Mouse (Mus musculus) forebrain, embryonic 14.5 days (tissue): ENCODE data around the gene Prph2. TPM values are rescaled to one million over a fixed set of nuclear protein-coding genes. Genes with fewer than 3 reads are reported as not detected.

ENCODE experiments used
- ATAC-seq: fragments of 200-750 bp; cut with Nextera tagmentation; 2 replicates; pipeline ENCODE4 v1.8.0; 2017; ENCODE audit warnings: mild to moderate bottlenecking, moderate library complexity
- DNase-seq: peaks from one replicate; pipeline ENCODE4 v3.0.0-alpha.2; 2015; ENCODE audit warnings: low spot score
- H3K27ac ChIP-seq: fragments of 300-500 bp; sonication (generic); 2 replicates; pipeline ENCODE4 v1.5.1; 2014; ENCODE audit warnings: low read depth, mild to moderate bottlenecking, control low read depth, low read length, moderate library complexity
- H3K27me3 ChIP-seq: fragments of 300-500 bp; sonication (generic); replicated peaks from 2 replicates; pipeline ENCODE4 v1.6.1; 2014; ENCODE audit warnings: low read length, control low read depth, mixed read lengths; ENCODE audit not compliant: control insufficient read depth, insufficient read depth
- H3K36me3 ChIP-seq: fragments of 300-500 bp; sonication (generic); 2 replicates; pipeline ENCODE4 v1.6.1; 2014; ENCODE audit warnings: low read length, control low read depth; ENCODE audit not compliant: control insufficient read depth, insufficient read depth
- H3K4me1 ChIP-seq: fragments of 300-500 bp; sonication (generic); 2 replicates; pipeline ENCODE4 v1.6.1; 2014; ENCODE audit warnings: antibody characterized with exemption, low read length, control low read depth; ENCODE audit not compliant: control insufficient read depth, insufficient read depth
- H3K4me2 ChIP-seq: fragments of 300-500 bp; sonication (generic); 2 replicates; pipeline ENCODE4 v1.6.1; 2014; ENCODE audit warnings: mild to moderate bottlenecking, control low read depth, low read length
- H3K4me3 ChIP-seq: fragments of 300-500 bp; sonication (generic); 2 replicates; pipeline ENCODE4 v1.5.1; 2014; ENCODE audit warnings: low read depth, low read length, control low read depth
- H3K9ac ChIP-seq: fragments of 300-500 bp; sonication (generic); 2 replicates; pipeline ENCODE4 v1.6.1; 2014; ENCODE audit warnings: mild to moderate bottlenecking, low read length, control low read depth, moderate library complexity
- H3K9me3 ChIP-seq: fragments of 300-500 bp; sonication (generic); replicated peaks from 2 replicates; pipeline ENCODE4 v1.6.1; 2016; ENCODE audit warnings: low read length, control low read depth, mixed read lengths; ENCODE audit not compliant: control insufficient read depth
- WGBS: fragments of 180-500 bp; shearing (Covaris S2); extraction: QIAGEN DNeasy Blood & Tissue Kit; methylation state at CpG from one replicate; pipeline ENCODE4 v1.1.7; 2014; 5-methylcytosine and 5-hydroxymethylcytosine counted together
- polyA plus RNA-seq: library from polyadenylated mRNA; unstranded; fragments of >200 nt; fragmentation: Nextera tagmentation; extraction: Ambion mirVana; gene quantifications from 2 replicates; pipeline ENCODE4 v1.2.1, GENCODE M21; 2014

Gene Prph2
- polyA plus RNA-seq, 1 experiment from 2014 or later, result not detected

DNA sequence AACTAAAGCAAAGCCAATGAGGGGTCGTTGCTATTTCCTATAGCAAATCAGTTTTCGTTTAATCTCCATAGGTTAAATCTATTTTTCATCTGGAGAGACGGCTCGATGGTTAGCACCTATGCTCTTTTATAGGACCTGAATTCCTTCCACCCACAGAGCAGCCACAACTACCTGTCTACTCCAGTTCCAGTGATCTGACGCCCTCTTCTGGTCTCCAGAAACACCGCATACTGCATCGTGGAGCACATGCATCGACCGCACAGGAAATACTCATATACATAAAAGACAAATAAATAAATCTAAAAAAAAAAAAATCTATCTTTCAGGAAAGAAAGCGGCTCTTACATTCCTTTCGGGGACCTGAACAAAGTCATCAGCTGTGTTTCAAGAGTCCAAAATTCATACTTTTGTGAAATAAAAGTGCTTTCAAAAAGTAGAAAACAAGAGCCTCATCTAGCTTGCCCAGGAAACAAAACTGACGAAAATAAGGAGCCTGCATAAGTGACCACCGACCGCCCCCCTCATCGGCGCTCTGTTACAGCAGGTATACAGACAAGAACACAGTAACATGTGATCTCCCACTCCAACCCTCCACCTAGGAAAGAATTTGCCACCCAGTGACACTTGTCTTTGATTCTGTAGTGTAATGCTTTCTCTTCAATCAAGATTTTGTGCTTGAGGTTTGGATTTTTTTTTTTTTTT is 21.6 kb upstream of the Prph2 start:
- Histone ChIP-seq H3K4me1 (peaks cover 15% of the 10 kb centered on the region), H3K9me3 (no peaks in the 10 kb centered on the region), H3K27ac (peak overlapping the region; percentile 94), H3K27me3 (no peaks in the 10 kb centered on the region), H3K36me3 (peaks cover 4% of the 10 kb centered on the region; the same call in 1 of the 2 replicates), H3K4me3 (peak overlapping the region; percentile 98), H3K4me2 (peak overlapping the region; percentile 87), H3K9ac (peak overlapping the region; percentile 83)
- no peak for ATAC-seq
- peak; percentile 71 for DNase-seq
- WGBS, result 35% methylated on average over 16 of the region's 16 CpGs

DNA sequence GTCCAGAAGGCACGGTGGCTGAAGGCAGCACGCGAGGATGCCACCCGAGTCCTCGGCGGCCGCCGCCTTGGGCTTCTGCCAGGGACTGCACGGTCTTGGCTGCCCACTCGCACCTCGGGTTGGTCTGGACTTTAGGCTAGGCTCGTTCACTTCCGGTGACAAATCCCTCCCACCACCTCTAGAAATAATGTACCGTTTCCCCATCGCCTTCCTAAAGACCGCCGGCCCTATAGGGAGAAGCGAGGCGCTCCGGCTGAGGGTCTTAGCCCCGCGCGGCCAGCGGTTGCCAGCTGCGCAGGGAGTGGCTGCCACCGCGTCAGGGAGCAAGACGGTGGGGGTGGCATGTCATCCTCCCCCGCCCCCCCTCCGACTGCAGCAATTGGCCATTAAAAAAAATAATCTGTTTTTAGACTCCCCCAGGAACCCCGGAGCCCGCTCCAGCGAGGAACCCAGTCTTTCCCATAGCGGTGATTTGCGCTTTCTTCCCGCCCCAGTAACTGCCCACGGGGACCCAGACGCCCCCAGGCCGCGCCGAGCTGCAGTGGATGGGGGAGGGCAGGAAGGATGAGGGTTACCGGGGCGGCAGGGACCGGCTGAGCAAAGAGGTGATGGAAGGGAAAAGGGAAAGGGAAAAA is 20.7 kb upstream of the Prph2 start:
- under 1% methylated on average over 44 of the region's 44 CpGs for WGBS
- Histone ChIP-seq H3K4me1 (peaks cover 15% of the 10 kb centered on the region), H3K9ac (peak overlapping the region; percentile 83), H3K27me3 (no peaks in the 10 kb centered on the region), H3K4me2 (peak overlapping the region; percentile 87), H3K36me3 (peaks cover 8% of the 10 kb centered on the region; the same call in 1 of the 2 replicates), H3K9me3 (no peaks in the 10 kb centered on the region), H3K27ac (peak overlapping the region; percentile 94), H3K4me3 (peak overlapping the region; percentile 98)
- ATAC-seq (peak; percentile 60), DNase-seq (peak; percentile 80)

DNA sequence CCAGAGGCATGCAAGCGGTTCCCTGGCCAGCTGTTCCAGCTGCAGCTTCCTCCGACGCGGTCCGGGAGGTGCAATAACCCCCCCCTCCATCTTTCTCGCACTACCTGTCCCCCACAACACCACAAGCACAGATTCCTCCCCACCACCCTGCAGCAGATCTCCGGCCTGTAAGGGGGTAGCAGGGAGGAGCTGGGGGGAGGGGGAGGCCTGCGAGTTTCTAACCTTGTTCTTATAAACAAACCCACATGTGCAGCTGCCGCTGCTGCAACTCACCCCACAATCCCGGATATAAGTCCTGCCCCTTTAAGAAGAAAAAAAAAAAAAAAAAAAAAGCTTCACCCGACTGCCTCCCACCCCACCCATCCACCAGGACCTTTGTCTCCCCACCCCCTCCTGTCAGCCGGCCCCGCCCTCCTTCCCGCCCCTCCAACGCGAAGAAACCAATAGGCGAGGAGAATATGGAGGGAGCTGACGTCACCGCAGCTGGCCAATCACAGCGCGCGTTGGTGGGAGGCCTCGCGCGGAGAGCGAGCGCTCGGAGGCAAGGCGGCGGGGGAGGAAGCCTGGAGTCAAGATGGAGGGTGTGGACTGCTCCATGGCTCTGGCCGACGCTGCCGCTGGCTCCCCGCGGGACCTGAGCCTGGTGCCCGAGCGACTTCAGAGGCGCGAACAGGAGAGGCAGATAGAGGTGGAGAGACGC is 20.0 kb upstream of the Prph2 start, which contains the start of gene Tbcc:
Gene Tbcc (plus strand): TSS at position 569 of the 700 bp plus-strand sequence.
- Histone ChIP-seq H3K27me3 (no peaks in the 10 kb centered on the region), H3K9me3 (no peaks in the 10 kb centered on the region), H3K9ac (peak within 1 kb of the TSS; percentile 91), H3K36me3 (peaks cover 8% of the 10 kb centered on the region; the same call in 1 of the 2 replicates), H3K4me1 (peaks cover 15% of the 10 kb centered on the region), H3K4me3 (peak within 1 kb of the TSS; percentile 98), H3K27ac (peak within 1 kb of the TSS; percentile 94), H3K4me2 (peak within 1 kb of the TSS; percentile 95)
- under 1% methylated on average over 40 of the region's 40 CpGs for WGBS
- DNase-seq (peak; percentile 99), ATAC-seq (peak; percentile 96)

DNA sequence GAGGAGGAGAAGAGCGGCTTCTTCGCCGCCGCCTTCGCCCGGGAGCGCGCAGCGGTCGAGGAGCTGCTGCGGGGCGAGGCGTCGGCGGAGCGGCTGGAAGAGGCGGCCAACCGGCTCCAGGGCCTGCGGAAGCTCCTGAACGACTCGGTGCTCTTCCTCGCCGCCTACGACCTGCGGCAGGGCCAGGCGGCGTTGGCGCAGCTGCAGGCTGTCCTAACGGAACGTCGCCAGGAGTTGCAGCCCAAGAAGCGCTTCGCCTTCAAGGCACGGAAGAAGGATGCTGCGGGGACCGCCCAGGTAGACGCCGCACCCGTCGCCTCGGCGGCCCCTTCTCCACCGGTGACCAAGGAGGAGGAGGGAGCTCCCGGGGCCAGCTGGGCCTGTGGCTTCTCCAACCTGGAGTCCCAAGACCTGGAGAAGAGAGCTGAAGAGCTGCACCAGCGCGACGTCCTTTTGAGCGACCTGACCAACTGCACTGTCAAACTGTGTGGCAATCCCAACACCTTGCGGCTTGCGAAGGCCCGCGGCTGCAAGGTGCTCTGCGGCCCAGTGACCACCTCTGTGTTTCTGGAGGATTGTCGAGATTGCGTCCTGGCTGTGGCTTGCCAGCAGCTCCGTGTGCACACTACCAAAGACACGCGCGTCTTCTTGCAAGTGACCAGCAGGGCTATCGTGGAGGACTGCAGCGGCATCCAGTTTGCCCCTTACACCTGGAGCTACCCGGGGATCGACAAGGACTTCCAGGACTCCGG is 19.2 kb upstream of the Prph2 start:
- ATAC-seq (peak; percentile 43; the same call in 1 of the 2 replicates), DNase-seq (peak; percentile 10)
- Histone ChIP-seq H3K27ac (peak overlapping the region; percentile 87), H3K9ac (peak overlapping the region; percentile 91), H3K9me3 (no peaks in the 10 kb centered on the region), H3K4me3 (peak overlapping the region; percentile 98), H3K27me3 (no peaks in the 10 kb centered on the region), H3K4me2 (peak overlapping the region; percentile 95), H3K36me3 (peaks cover 8% of the 10 kb centered on the region; the same call in 1 of the 2 replicates), H3K4me1 (peaks cover 15% of the 10 kb centered on the region)
- WGBS, result 2% methylated on average over 57 of the region's 64 CpGs

DNA sequence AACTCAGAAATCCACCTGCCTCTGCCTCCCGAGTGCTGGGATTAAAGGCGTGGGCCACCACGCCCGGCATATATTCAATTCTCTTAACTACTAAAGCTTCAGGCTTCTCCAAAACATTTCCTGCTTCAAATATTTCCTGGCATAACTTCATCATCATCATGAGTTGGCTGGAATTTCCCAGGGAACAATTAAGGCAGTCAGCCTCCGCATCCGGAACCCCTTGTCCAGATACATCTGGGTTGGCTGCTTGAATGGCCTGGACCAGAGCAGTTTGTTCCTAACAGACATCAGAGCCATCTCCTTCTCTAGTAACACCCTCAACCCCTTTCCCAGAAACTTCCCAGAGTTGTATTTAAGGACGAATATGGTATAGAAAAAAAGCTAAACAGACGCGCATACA is 14.8 kb upstream of the Prph2 start:
- Histone ChIP-seq H3K4me2 (no peak overlapping the region), H3K9me3 (no peaks in the 10 kb centered on the region), H3K4me3 (no peak overlapping the region), H3K27me3 (no peaks in the 10 kb centered on the region), H3K36me3 (peaks cover 8% of the 10 kb centered on the region; the same call in 1 of the 2 replicates), H3K27ac (no peak overlapping the region), H3K9ac (no peak overlapping the region), H3K4me1 (peaks cover 15% of the 10 kb centered on the region)
- ATAC-seq, result no peak
- DNase-seq, result no peak
- WGBS, result 94% methylated on average over 9 of the region's 9 CpGs

DNA sequence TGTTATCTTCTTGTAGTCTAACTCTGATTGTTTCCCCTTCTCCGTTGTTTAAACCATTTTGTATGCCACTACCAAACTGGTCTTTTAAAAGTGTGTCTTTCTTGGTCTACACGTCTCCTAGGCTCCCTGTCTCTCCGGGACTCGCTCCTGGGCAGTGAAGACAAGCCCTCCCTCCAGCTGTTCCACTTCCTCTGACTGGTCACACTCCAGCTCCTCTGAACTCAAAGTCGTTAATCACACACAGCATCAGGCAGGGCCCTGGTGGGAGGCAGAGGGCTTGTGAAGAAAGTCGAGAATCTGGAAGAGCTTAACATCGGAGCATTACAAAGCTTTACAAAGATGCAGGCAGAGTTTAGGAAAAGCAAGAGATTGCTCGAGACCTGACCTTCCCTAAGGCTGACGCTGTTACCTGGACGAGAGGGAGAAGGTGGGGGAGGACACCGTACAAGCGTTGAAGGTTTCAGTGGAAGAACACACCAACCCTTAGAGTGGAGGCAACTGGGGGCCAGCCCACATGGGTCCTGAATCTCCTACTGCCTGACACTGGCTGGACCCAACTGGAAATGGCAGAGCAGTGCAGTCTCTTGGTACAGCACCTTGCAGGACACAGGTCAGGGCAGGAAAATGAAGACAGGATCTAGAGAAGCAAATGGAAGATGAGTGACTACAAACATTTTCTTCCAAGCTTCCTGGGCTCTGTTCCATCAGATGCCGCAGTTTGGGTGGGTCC is 12.9 kb upstream of the Prph2 start:
- no peak for DNase-seq
- 55% methylated on average over 13 of the region's 13 CpGs for WGBS
- H3K4me2 ChIP-seq, result no peak overlapping the region
- no peak overlapping the region for H3K4me3 ChIP-seq
- peaks cover 5% of the 10 kb centered on the region for H3K4me1 ChIP-seq
- no peaks in the 10 kb centered on the region for H3K9me3 ChIP-seq
- H3K9ac ChIP-seq, result no peak overlapping the region
- no peaks in the 10 kb centered on the region for H3K27me3 ChIP-seq
- H3K27ac ChIP-seq, result no peak overlapping the region
- H3K36me3 ChIP-seq, result peaks cover 7% of the 10 kb centered on the region; the same call in 1 of the 2 replicates
- ATAC-seq, result no peak

DNA sequence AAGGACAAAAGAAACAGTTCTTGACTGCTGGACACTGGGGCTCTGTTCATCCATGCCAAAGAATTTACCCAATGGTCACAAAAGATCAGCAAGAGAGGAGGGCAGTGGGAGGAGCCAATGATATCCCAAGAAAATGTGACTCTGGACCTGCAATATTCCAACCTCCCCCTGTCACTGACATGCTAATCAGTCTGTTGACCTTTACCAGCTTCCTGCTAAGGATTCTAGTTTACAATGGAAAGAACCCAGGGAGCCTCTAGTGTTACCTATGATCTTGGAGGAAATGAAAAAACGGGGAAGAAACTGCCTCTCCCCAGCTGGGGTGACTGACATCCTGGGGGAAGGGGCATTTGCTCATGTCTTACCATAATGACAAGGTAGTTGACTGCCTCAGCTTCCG is 9.3 kb upstream of the Prph2 start:
- ATAC-seq (no peak), DNase-seq (no peak)

More for the DNA sequence above, 9.3 kb upstream of the Prph2 start:
- Histone ChIP-seq H3K4me2 (no peak overlapping the region), H3K9me3 (no peaks in the 10 kb centered on the region), H3K27ac (no peak overlapping the region), H3K4me1 (no peaks in the 10 kb centered on the region), H3K9ac (no peak overlapping the region), H3K27me3 (no peaks in the 10 kb centered on the region), H3K4me3 (no peak overlapping the region), H3K36me3 (no peaks in the 10 kb centered on the region)
- 72% methylated on average over 2 of the region's 2 CpGs for WGBS
